8 mouse cellular contexts compared by ENCODE assay signal in genomic region chr12:84784604-84785381, GRCm38 (mm10). TPM values are rescaled to one million over a fixed set of nuclear protein-coding genes. Genes with fewer than 3 reads are reported as not detected.
DNase-seq lines count a peak whose midpoint lies in the region; ATAC-seq and TF ChIP-seq lines count a peak whose summit lies in the region.

No protein-coding gene starts in this region.

- peak; percentile 72; the same call in 1 of the 2 replicates for ATAC-seq in embryonic facial prominence, embryonic 12.5 days (ENCODE audit: insufficient number of reproducible peaks, insufficient read depth, low FRiP score, low TSS enrichment)
- peak; percentile 73 for ATAC-seq in limb, embryonic 11.5 days (ENCODE audit: insufficient number of reproducible peaks, low FRiP score, low TSS enrichment, low read depth)
- no peak for ATAC-seq in midbrain, embryonic 14.5 days (ENCODE audit: low FRiP score, low TSS enrichment)

- TF ChIP-seq CTCF in heart, adult 2 months (IDR thresholded peaks at IDR 0.05): peak; percentile 91
- peak; percentile 97 for TF ChIP-seq CTCF in kidney, adult 2 months (conservative IDR thresholded peaks at IDR 0.05; ENCODE audit: insufficient read depth, insufficient read length, low read depth, low read length)

- WGBS in embryonic facial prominence, embryonic 12.5 days: 31% methylated on average over 25 of the region's 25 CpGs
- 31% methylated on average over 25 of the region's 25 CpGs for WGBS in heart, adult 2 months
- 23% methylated on average over 25 of the region's 25 CpGs for WGBS in kidney, adult 2 months
- WGBS in limb, embryonic 11.5 days: 35% methylated on average over 25 of the region's 25 CpGs
- WGBS in midbrain, embryonic 14.5 days: 35% methylated on average over 25 of the region's 25 CpGs

- peak overlapping the region; percentile 13; the same call in 1 of the 2 replicates for H3K9ac ChIP-seq in embryonic facial prominence, embryonic 12.5 days
- no peak overlapping the region for H3K9ac ChIP-seq in heart, adult 2 months (ENCODE audit: low read depth, low read length)
- 0 out of 2 replicates have a peak overlapping the region, but pooled peaks have one; percentile 14 for H3K9ac ChIP-seq in limb, embryonic 11.5 days (ENCODE audit: low read length)
- no peak overlapping the region for H3K9ac ChIP-seq in midbrain, embryonic 14.5 days (replicated peaks; ENCODE audit: low read length)

- H3K4me1 ChIP-seq in embryonic facial prominence, embryonic 12.5 days: peaks cover 4% of the 10 kb centered on the region; the same call in 1 of the 2 replicates
- peaks cover 6% of the 10 kb centered on the region for H3K4me1 ChIP-seq in heart, adult 2 months (ENCODE audit: control insufficient read depth, insufficient read depth, low read length)
- no peaks in the 10 kb centered on the region for H3K4me1 ChIP-seq in kidney, adult 2 months (ENCODE audit: control insufficient read depth, insufficient read depth, low read length)
- H3K4me1 ChIP-seq in limb, embryonic 11.5 days (ENCODE audit: control insufficient read depth, insufficient read depth, low read length): peaks cover 5% of the 10 kb centered on the region; the same call in 1 of the 2 replicates
- H3K4me1 ChIP-seq in midbrain, embryonic 14.5 days (ENCODE audit: control insufficient read depth, insufficient read depth, low read length): no peaks in the 10 kb centered on the region

- no peaks in the 10 kb centered on the region for H3K79me2 ChIP-seq in heart, adult 2 months (replicated peaks; ENCODE audit: control insufficient read depth, insufficient read depth, low read length)

- no peaks in the 10 kb centered on the region for H3K36me3 ChIP-seq in embryonic facial prominence, embryonic 12.5 days
- no peaks in the 10 kb centered on the region for H3K36me3 ChIP-seq in heart, adult 2 months (ENCODE audit: control insufficient read depth, insufficient read depth, low read length)
- no peaks in the 10 kb centered on the region for H3K36me3 ChIP-seq in kidney, adult 2 months (ENCODE audit: control insufficient read depth, insufficient read depth, low read length)
- H3K36me3 ChIP-seq in limb, embryonic 11.5 days (ENCODE audit: control insufficient read depth, insufficient read depth, low read length): no peaks in the 10 kb centered on the region
- H3K36me3 ChIP-seq in midbrain, embryonic 14.5 days (ENCODE audit: control insufficient read depth, insufficient read depth, low read length): no peaks in the 10 kb centered on the region

- TF ChIP-seq POLR2A in heart, adult 2 months (IDR thresholded peaks at IDR 0.05; ENCODE audit: insufficient read depth, low read depth, low read length): no peak
- no peak for TF ChIP-seq POLR2A in kidney, adult 2 months (IDR thresholded peaks at IDR 0.05; ENCODE audit: low read depth, low read length)

- H3K27ac ChIP-seq in embryonic facial prominence, embryonic 12.5 days: no peak overlapping the region
- no peak overlapping the region for H3K27ac ChIP-seq in heart, adult 2 months
- no peak overlapping the region for H3K27ac ChIP-seq in kidney, adult 2 months (ENCODE audit: insufficient read depth, low read depth, low read length)
- H3K27ac ChIP-seq in limb, embryonic 11.5 days (replicated peaks; ENCODE audit: low read depth, low read length): no peak overlapping the region
- H3K27ac ChIP-seq in midbrain, embryonic 14.5 days (replicated peaks; ENCODE audit: low read depth, low read length): no peak overlapping the region

- peak overlapping the region; percentile 36 for H3K4me2 ChIP-seq in embryonic facial prominence, embryonic 12.5 days (replicated peaks)
- 0 out of 2 replicates have a peak overlapping the region, but pooled peaks have one; percentile 25 for H3K4me2 ChIP-seq in limb, embryonic 11.5 days (ENCODE audit: low read depth, severe bottlenecking)
- H3K4me2 ChIP-seq in midbrain, embryonic 14.5 days (ENCODE audit: low read length): 0 out of 2 replicates have a peak overlapping the region, but pooled peaks have one; percentile 2

- 0 out of 2 replicates have a peak, but pooled peaks cover 2% of the 10 kb centered on the region for H3K27me3 ChIP-seq in embryonic facial prominence, embryonic 12.5 days
- no peaks in the 10 kb centered on the region for H3K27me3 ChIP-seq in heart, adult 2 months (ENCODE audit: control insufficient read depth, insufficient read depth, low read length)
- H3K27me3 ChIP-seq in kidney, adult 2 months (replicated peaks; ENCODE audit: control insufficient read depth, insufficient read depth, low read length): no peaks in the 10 kb centered on the region
- no peaks in the 10 kb centered on the region for H3K27me3 ChIP-seq in limb, embryonic 11.5 days (ENCODE audit: control insufficient read depth, insufficient read depth, low read length)
- no peaks in the 10 kb centered on the region for H3K27me3 ChIP-seq in midbrain, embryonic 14.5 days (ENCODE audit: control insufficient read depth, insufficient read depth, low read length)

- DNase-seq in 3T3-L1 (ENCODE audit: low read depth, low spot score): peak; percentile 95
- peak; percentile 92 to 95 for DNase-seq in adrenal gland, postnatal 36 days
- DNase-seq in heart, adult 2 months: peak; percentile 87 to 89
- DNase-seq in kidney, adult 2 months: peak; percentile 87
- DNase-seq in limb, embryonic 11.5 days (ENCODE audit: low spot score): peak; percentile 95
- DNase-seq in midbrain, embryonic 14.5 days: peak; percentile 94
- peak; percentile 80 for DNase-seq in spleen, adult 12 weeks (ENCODE audit: low spot score)

- intact Hi-C loops in heart, adult 2 months (cut with DNase I): loop anchor here (5.0 to 10.0 kb wide), 3 partner anchors 88 to 250 kb away; no protein-coding TSS in a partner anchor

- TF ChIP-seq EP300 in heart, adult 2 months (IDR thresholded peaks at IDR 0.05; ENCODE audit: insufficient read depth, low read depth, low read length): peak; percentile 79; the same call in 1 of the 2 replicates

- no peaks in the 10 kb centered on the region for H3K9me3 ChIP-seq in embryonic facial prominence, embryonic 12.5 days
- H3K9me3 ChIP-seq in limb, embryonic 11.5 days (ENCODE audit: control insufficient read depth, low read length): no peaks in the 10 kb centered on the region
- H3K9me3 ChIP-seq in midbrain, embryonic 14.5 days (ENCODE audit: control insufficient read depth, low read length): no peaks in the 10 kb centered on the region

- no peak overlapping the region for H3K4me3 ChIP-seq in embryonic facial prominence, embryonic 12.5 days
- no peak overlapping the region for H3K4me3 ChIP-seq in heart, adult 2 months
- H3K4me3 ChIP-seq in kidney, adult 2 months (ENCODE audit: insufficient read depth, low read depth, low read length): no peak overlapping the region
- H3K4me3 ChIP-seq in limb, embryonic 11.5 days (ENCODE audit: low read depth, low read length): no peak overlapping the region
- H3K4me3 ChIP-seq in midbrain, embryonic 14.5 days (replicated peaks; ENCODE audit: low read depth, low read length): no peak overlapping the region

RNA-seq across cellular contexts. Expression of gene Isca2, which starts 11.7 kb away (rescaled TPM):
- 10 to 100 TPM; 60.9 to 68.7 TPM for total RNA-seq in adrenal gland, postnatal 36 days (2021)
- polyA plus RNA-seq in embryonic facial prominence, embryonic 12.5 days (2016; fragmentation: Nextera tagmentation; extraction: Ambion mirVana): 147 and 159 TPM in 2 replicates
- total RNA-seq in heart, adult 2 months (2021): 10 to 100 TPM; 87.1 to 90.3 TPM
- 91.0 and 133 TPM in 2 replicates for polyA plus RNA-seq in heart, adult 2 months (2012; rRNA removed)
- 98.5 and 105 TPM in 2 replicates for polyA plus RNA-seq in kidney, adult 2 months (2012; rRNA removed)
- 121 and 123 TPM in 2 replicates for polyA plus RNA-seq in limb, embryonic 11.5 days (2014; fragmentation: Nextera tagmentation; extraction: Ambion mirVana)
- 133 and 146 TPM in 2 replicates for polyA plus RNA-seq in midbrain, embryonic 14.5 days (2014; fragmentation: Nextera tagmentation; extraction: Ambion mirVana)

RNA-seq across cellular contexts. Expression of gene Npc2, which starts 11.8 kb away (rescaled TPM):
- total RNA-seq in adrenal gland, postnatal 36 days (2021): 10 to 100 TPM; 82.3 to 91.0 TPM
- 73.8 and 75.0 TPM in 2 replicates for polyA plus RNA-seq in embryonic facial prominence, embryonic 12.5 days (2016; fragmentation: Nextera tagmentation; extraction: Ambion mirVana)
- total RNA-seq in heart, adult 2 months (2021): 10 to 100 TPM; 27.2 to 27.6 TPM
- 59.5 and 72.3 TPM in 2 replicates for polyA plus RNA-seq in heart, adult 2 months (2012; rRNA removed)
- 169 and 179 TPM in 2 replicates for polyA plus RNA-seq in kidney, adult 2 months (2012; rRNA removed)
- 62.4 and 63.5 TPM in 2 replicates for polyA plus RNA-seq in limb, embryonic 11.5 days (2014; fragmentation: Nextera tagmentation; extraction: Ambion mirVana)
- 56.2 and 61.0 TPM in 2 replicates for polyA plus RNA-seq in midbrain, embryonic 14.5 days (2014; fragmentation: Nextera tagmentation; extraction: Ambion mirVana)

Comparison
In these comparisons a context has a peak if more than half of its experiments do, and no peak if none do; other contexts are left out.
1. H3K9ac ChIP-seq: peak in embryonic facial prominence, embryonic 12.5 days (single experiment) and limb, embryonic 11.5 days (single experiment); none in heart, adult 2 months (single experiment) and midbrain, embryonic 14.5 days (single experiment).
2. Peak in every context shown above with its lines, with median percentiles within 50 percentile points of each other: DNase-seq and H3K4me2 ChIP-seq.